Mouse (Mus musculus) heart, adult 2 months (tissue): ENCODE data around the gene Alyref.

Experiments used
- EP300 ChIP-seq: fragments of 200-500 bp; IDR thresholded peaks from 2 replicates; pipeline ENCODE4 v1.6.1; 2011; ENCODE audit warnings: low read depth, low read length, control low read depth; ENCODE audit not compliant: insufficient read depth
- POLR2A ChIP-seq: fragments of 200-500 bp; IDR thresholded peaks from 2 replicates; pipeline ENCODE4 v1.6.1; 2011; ENCODE audit warnings: mild to moderate bottlenecking, low read depth, low read length, control low read depth; ENCODE audit not compliant: insufficient read depth

- peak; percentile 38; the same call in 1 of the 2 replicates for TF ChIP-seq EP300
- TF ChIP-seq POLR2A: peak; percentile 81
Observed at GRCm38 (mm10) chr11:120624680-120625111, 26.5 kb upstream of the Alyref start.
